12 mouse cellular contexts compared by ENCODE assay signal in the genomic region with DNA sequence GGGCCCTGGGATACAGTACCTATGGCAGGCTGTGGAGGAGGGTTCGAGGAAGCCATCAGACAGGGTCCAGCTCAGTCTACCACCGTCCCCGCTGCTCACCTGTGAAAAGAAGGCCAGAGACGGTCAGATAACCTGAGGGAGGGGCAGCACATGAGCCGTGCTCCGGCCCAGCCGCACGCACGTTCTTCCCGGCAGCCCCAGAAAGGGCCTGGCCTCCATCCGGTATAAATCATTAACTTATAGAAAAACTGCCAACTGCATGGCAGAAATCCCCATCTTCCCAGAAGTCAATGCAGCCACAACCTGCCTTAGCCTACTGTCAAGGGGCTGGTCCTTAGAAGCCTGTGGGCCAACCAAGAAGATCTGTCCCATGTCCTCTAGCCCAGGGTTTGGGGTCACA. TPM values are rescaled to one million over a fixed set of nuclear protein-coding genes. Genes with fewer than 3 reads are reported as not detected.
A peak's percentile ranks its signal among the peaks of the same experiment; 100 is the strongest.
DNase-seq lines count a peak whose midpoint lies in the region; ATAC-seq and TF ChIP-seq lines count a peak whose summit lies in the region.
"Had no signal": no experiment of that assay in that cellular context is flagged by ENCODE, and none has a peak within 500 bp of the region (broad histone marks: within the 10 kb centered on the region; RNA-seq: fewer than 3 reads in every experiment).

No protein-coding gene starts in this region.

- TF ChIP-seq POLR2A in heart, adult 2 months (IDR thresholded peaks at IDR 0.05; ENCODE audit: insufficient read depth, low read depth, low read length): no peak

- no peaks in the 10 kb centered on the region for H3K36me3 ChIP-seq in heart, adult 2 months (ENCODE audit: control insufficient read depth, insufficient read depth, low read length)
- 0 out of 2 replicates have a peak, but pooled peaks cover 4% of the 10 kb centered on the region for H3K36me3 ChIP-seq in lung, embryonic 15.5 days
- no peaks in the 10 kb centered on the region for H3K36me3 ChIP-seq in kidney, postnatal 0 days (ENCODE audit: insufficient read depth, low read length)
- H3K36me3 ChIP-seq in stomach, embryonic 16.5 days (ENCODE audit: control insufficient read depth, insufficient read depth, low read length): no peaks in the 10 kb centered on the region

- no peaks in the 10 kb centered on the region for H3K27me3 ChIP-seq in heart, adult 2 months (ENCODE audit: control insufficient read depth, insufficient read depth, low read length)
- H3K27me3 ChIP-seq in lung, embryonic 15.5 days: no peaks in the 10 kb centered on the region
- H3K27me3 ChIP-seq in kidney, postnatal 0 days (ENCODE audit: insufficient read depth, low read length): no peaks in the 10 kb centered on the region
- no peaks in the 10 kb centered on the region for H3K27me3 ChIP-seq in stomach, embryonic 16.5 days (ENCODE audit: control insufficient read depth, insufficient read depth, low read length)

- no peaks in the 10 kb centered on the region for H3K79me2 ChIP-seq in heart, adult 2 months (replicated peaks; ENCODE audit: control insufficient read depth, insufficient read depth, low read length)

- DNase-seq in heart, adult 2 months: no peak
- no peak for DNase-seq in heart, postnatal 4 days
- DNase-seq in lung, postnatal 14 days: no peak
- no peak for DNase-seq in kidney, postnatal 0 days (ENCODE audit: low spot score)
- no peak for DNase-seq in c-Kit-positive CD71-positive TER-119-positive erythroid progenitor cells, embryonic 14.5 days (ENCODE audit: low spot score)
- no peak for DNase-seq in adrenal gland, adult 2 months
- DNase-seq: embryo, embryonic 11 days; right cerebral cortex, postnatal 25 days had no signal

- H3K27ac ChIP-seq in heart, adult 2 months: peak overlapping the region; percentile 87
- H3K27ac ChIP-seq in lung, embryonic 15.5 days: peak overlapping the region; percentile 68
- peak overlapping the region; percentile 91 for H3K27ac ChIP-seq in kidney, postnatal 0 days
- peak overlapping the region; percentile 63 for H3K27ac ChIP-seq in stomach, embryonic 16.5 days (ENCODE audit: low read length)

- TF ChIP-seq CTCF in heart, adult 2 months (IDR thresholded peaks at IDR 0.05): no peak
- no peak for TF ChIP-seq CTCF in kidney, postnatal 0 days (IDR thresholded peaks at IDR 0.05; ENCODE audit: low read depth)

- peaks cover 10% of the 10 kb centered on the region for H3K4me1 ChIP-seq in heart, adult 2 months (ENCODE audit: control insufficient read depth, insufficient read depth, low read length)
- peaks cover 35% of the 10 kb centered on the region for H3K4me1 ChIP-seq in lung, embryonic 15.5 days
- H3K4me1 ChIP-seq in kidney, postnatal 0 days (replicated peaks; ENCODE audit: insufficient read depth, low read length): peaks cover 29% of the 10 kb centered on the region
- peaks cover 21% of the 10 kb centered on the region for H3K4me1 ChIP-seq in stomach, embryonic 16.5 days (ENCODE audit: control insufficient read depth, insufficient read depth, low read length)

- no peaks in the 10 kb centered on the region for H3K9me3 ChIP-seq in lung, embryonic 15.5 days
- H3K9me3 ChIP-seq in kidney, postnatal 0 days (replicated peaks; ENCODE audit: low read length): no peaks in the 10 kb centered on the region
- H3K9me3 ChIP-seq in stomach, embryonic 16.5 days (replicated peaks; ENCODE audit: control insufficient read depth, low read length): no peaks in the 10 kb centered on the region
- H3K9me3 ChIP-seq: megakaryocyte, embryonic 14.5 days had no signal

- no peak for TF ChIP-seq EP300 in heart, adult 2 months (IDR thresholded peaks at IDR 0.05; ENCODE audit: insufficient read depth, low read depth, low read length)

- intact Hi-C loops in heart, adult 2 months (cut with DNase I): loop anchor here (5.0 kb wide), 1 partner anchor 40 kb away; no protein-coding TSS in a partner anchor

- 92% methylated on average over 11 of the region's 11 CpGs for WGBS in heart, adult 2 months
- WGBS in lung, embryonic 15.5 days: 58% methylated on average over 11 of the region's 11 CpGs
- 45% methylated on average over 11 of the region's 11 CpGs for WGBS in kidney, postnatal 0 days
- WGBS in stomach, embryonic 16.5 days: 57% methylated on average over 11 of the region's 11 CpGs

- H3K4me3 ChIP-seq in heart, adult 2 months: no peak overlapping the region
- H3K4me3 ChIP-seq in lung, embryonic 15.5 days: no peak overlapping the region
- H3K4me3 ChIP-seq in kidney, postnatal 0 days (replicated peaks; ENCODE audit: low read depth, low read length): no peak overlapping the region
- H3K4me3 ChIP-seq in stomach, embryonic 16.5 days (replicated peaks; ENCODE audit: low read length): no peak overlapping the region
- H3K4me3 ChIP-seq: megakaryocyte, embryonic 14.5 days had no signal

- no peak overlapping the region for H3K4me2 ChIP-seq in lung, embryonic 15.5 days
- H3K4me2 ChIP-seq in kidney, postnatal 0 days (ENCODE audit: low read length): no peak overlapping the region
- H3K4me2 ChIP-seq in stomach, embryonic 16.5 days (ENCODE audit: low read depth, low read length): no peak overlapping the region

- ATAC-seq in lung, embryonic 15.5 days (ENCODE audit: borderline replicate concordance, extremely low read depth, low FRiP score, low TSS enrichment): peak; percentile 9; the same call in 1 of the 2 replicates
- 0 out of 2 replicates have a peak, but pooled peaks have one; percentile 38 for ATAC-seq in kidney, postnatal 0 days (replicated peaks; ENCODE audit: low FRiP score, low read depth)
- peak; percentile 46 for ATAC-seq in stomach, embryonic 16.5 days (ENCODE audit: insufficient read depth, low FRiP score)
- ATAC-seq: forebrain, embryonic 14.5 days had no signal

- peak overlapping the region; percentile 47 for H3K9ac ChIP-seq in heart, adult 2 months (ENCODE audit: low read depth, low read length)
- no peak overlapping the region for H3K9ac ChIP-seq in lung, embryonic 15.5 days
- H3K9ac ChIP-seq in kidney, postnatal 0 days (ENCODE audit: low read depth, low read length): no peak overlapping the region; the same call in 1 of the 2 replicates
- peak overlapping the region; percentile 40 for H3K9ac ChIP-seq in stomach, embryonic 16.5 days (ENCODE audit: low read length)

RNA-seq across cellular contexts. Expression of a gene that starts 48.9 kb away (rescaled TPM):
- total RNA-seq in heart, adult 2 months (2021): 10 to 100 TPM; 61.0 to 74.4 TPM
- polyA plus RNA-seq in heart, adult 2 months (2012; rRNA removed): 54.7 and 75.6 TPM in 2 replicates
- total RNA-seq in heart, postnatal 4 days (2021): 10 to 100 TPM; 45.9 to 46.7 TPM
- polyA plus RNA-seq in lung, embryonic 15.5 days (2015; fragmentation: Nextera tagmentation; extraction: Ambion mirVana): 14.8 and 16.6 TPM in 2 replicates
- polyA plus RNA-seq in kidney, postnatal 0 days (2015; fragmentation: Nextera tagmentation; extraction: Ambion mirVana): 21.2 and 22.2 TPM in 2 replicates
- polyA plus RNA-seq in stomach, embryonic 16.5 days (2015; fragmentation: Nextera tagmentation; extraction: Ambion mirVana): 18.4 and 21.7 TPM in 2 replicates
- total RNA-seq in adrenal gland, adult 2 months (2021): 10 to 100 TPM in 1 of 2 experiments, 1 to 10 TPM in 1; 7.5 to 30.8 TPM
- polyA plus RNA-seq in adrenal gland, adult 2 months (2012; rRNA removed): 13.3 and 18.8 TPM in 2 replicates

Comparison
In these comparisons a context has a peak if more than half of its experiments do, and no peak if none do; other contexts are left out.
1. H3K9ac ChIP-seq: peak in heart, adult 2 months (single experiment) and stomach, embryonic 16.5 days (single experiment); none in lung, embryonic 15.5 days (single experiment) and kidney, postnatal 0 days (single experiment).
2. Peak in every context shown above with its lines, with median percentiles within 50 percentile points of each other: H3K27ac ChIP-seq and ATAC-seq.